Mouse (Mus musculus): ENCODE results near the gene Sh3rf1.

DNA sequence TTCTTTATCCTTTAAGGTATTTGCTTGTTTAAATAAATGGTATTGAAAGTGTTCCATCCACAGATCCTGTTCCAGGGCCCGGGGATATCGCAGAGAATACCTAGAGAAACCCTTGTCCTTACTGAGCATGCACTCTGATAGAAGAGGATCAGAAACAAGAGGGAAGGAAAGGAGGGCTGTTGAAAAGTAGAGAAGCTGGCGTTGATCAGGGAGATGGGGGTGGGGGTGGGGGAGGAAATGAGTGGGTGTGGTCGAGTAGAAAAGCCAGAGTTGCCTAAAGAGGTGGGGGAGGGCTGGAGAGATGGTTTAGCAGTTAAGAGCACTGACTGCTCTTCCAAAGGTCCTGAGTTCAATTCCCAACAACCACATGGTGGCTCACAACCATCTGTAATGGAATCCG, 203.0 kb downstream of the Sh3rf1 start:
- TF ChIP-seq CEBPB (IDR thresholded peaks at IDR 0.05; ENCODE audit: low read depth) (no peak), CTCF (IDR thresholded peaks at IDR 0.05; ENCODE audit: control insufficient read depth, insufficient read depth, insufficient read length) (no peak), MAX (IDR thresholded peaks at IDR 0.05) (no peak)

Data from C2C12 (cell line).